Mouse (Mus musculus): ENCODE data around the gene Zkscan17.

The Zkscan17 gene

DNA sequence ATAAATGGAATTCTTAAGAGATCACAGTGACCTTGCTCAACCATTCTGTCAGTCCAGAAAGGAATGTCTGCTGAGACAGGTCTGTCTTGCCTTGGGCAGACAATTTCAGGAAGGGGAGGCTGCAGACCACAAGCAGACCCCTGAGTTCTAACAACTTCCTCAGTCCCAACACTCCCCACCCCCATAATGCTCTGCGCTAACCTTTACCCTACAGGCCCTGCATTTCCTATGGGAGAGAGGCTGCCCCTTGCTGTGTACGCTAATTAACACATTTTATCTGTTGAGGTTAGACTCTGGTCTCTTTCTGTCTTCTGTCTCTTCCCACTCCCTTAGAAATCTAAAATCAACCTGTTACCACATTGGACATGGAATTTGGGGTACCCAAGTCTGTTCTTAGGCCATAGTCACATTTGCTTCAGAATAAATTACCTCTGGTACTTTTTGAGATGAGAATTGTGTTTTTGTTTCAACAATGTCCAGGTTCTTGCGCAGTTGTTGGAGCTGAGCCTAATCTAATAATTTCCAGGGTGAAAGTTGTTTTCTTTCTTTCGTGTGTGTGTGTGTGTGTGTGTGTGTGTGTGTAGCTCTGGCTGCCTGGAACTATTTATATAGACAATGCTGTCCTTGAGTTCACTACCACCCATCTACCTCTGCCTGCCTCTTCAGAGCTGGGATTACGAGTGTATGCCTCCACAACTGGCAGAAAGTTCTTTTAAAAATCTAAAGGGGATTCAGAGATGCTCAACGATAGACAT lies 6.6 kb downstream of the Zkscan17 start:
- DNase-seq (ENCODE audit: low spot score in 2 of 2): no peak

DNA sequence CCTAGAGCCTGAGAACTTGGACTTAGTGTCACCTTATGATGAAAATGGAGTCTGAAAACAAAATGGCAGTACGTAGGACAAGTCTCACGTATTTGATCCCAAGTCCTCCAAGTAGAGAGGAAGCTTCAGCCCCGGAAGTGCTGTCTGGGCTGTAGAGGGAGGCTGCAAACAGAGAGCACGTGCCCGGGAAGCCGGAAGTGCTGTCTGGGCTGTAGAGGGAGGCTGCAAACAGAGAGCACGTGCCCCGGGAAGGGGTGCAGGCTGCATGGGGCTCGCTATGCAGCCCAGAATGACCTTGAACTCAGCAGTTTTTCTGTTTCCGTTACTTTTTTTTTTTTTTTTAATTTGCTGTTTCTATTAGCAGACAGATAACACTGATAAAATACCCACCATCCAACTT lies 8.3 kb downstream of the Zkscan17 start:
- no peak for DNase-seq (ENCODE audit: low spot score in 2 of 2)

- DNase-seq (ENCODE audit: low spot score in 2 of 2): no peak
Observed at GRCm38 (mm10) chr11:59517441-59517840, 9.1 kb downstream of the Zkscan17 start.

DNA sequence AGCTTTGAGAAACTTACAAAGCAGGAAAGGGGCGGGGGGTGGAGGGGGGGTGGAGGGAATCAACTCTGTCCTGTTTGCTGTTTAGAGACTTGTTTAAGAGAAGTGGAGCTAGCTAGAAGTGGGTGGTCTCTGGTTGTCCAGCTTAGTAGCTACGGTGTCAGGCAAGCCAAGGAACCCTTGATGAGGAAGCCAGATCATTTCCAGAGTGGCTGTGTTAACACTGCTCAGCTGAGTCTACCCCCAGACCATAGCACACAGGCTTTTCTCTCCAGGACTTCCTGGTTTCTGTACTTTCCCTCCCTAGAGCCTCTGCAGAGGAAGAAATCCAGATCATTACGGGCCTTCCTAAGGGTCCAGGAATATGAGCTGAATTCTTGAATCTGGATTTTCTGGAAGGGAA lies 11.8 kb downstream of the Zkscan17 start:
- no peak for DNase-seq (ENCODE audit: low spot score in 2 of 2)

DNA sequence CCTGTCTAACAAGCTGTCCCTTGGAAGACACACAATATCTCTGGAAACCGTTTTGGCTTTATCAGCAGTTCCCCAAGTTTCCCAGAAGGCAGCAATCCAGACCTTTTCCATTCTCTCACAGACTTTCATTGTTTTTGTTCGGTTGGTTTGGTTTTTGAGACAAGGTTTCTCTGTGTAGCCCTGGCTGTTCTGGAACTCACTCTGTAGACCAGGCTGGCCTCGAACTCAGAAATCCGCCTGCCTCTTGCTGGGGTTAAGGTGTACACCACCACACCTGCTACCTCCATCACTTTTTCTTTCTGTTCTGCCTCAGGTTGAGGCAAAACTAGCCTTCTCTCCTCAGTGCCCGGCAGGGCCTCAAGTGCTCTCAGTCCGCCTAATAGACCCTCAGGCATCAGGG lies 12.2 kb downstream of the Zkscan17 start:
- DNase-seq (ENCODE audit: low spot score in 2 of 2): no peak

- no peak for DNase-seq (ENCODE audit: low spot score in 2 of 2)
Observed at GRCm38 (mm10) chr11:59513556-59513955, 13.0 kb downstream of the Zkscan17 start.

DNA sequence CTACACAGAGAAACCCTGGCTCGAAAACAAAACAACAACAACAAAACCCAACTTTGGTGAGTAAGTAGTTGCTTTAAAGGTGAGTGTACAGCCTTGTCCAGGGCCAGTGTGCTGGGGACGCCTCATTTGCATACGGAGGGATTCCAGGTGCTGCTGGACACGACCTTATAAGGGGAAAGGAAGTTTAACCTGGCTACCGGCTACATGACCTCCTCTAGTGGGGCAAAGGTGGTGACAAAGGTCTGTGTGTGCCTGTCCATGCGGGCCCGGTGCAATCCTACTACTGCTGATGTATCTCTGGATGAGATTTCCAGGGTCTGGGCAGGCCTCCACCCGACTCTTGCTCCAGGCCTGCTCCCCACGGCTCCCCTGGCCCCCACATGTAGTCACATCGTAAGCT lies 13.8 kb downstream of the Zkscan17 start:
- no peak for DNase-seq (ENCODE audit: low spot score in 2 of 2)

- no peak for DNase-seq (ENCODE audit: low spot score in 2 of 2)
Observed at GRCm38 (mm10) chr11:59511558-59511957, 15.0 kb downstream of the Zkscan17 start.

DNA sequence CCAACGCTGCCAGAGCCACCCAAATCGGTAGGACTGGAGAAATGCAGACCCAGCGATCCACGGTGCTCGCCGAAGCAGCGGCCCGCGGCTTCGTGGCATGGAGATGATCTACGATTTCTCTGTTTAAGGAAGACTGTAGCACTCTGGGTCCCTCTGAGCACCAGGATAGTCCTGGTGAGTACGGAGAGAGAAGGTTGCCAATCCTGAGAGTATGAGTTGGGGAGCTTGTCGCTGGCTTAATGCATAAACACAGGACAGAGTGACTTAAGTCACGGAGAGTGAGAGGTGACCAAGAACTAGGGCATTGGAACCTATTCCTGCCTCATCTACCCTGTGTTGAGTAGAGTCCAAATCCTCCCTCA lies 19.9 kb downstream of the Zkscan17 start:
- DNase-seq (ENCODE audit: low spot score in 2 of 2): no peak

GRCm38 (mm10) chr11:59505839-59506712 lies 20.5 kb downstream of the Zkscan17 start:
- DNase-seq (ENCODE audit: low spot score in 2 of 2): peak; percentile 78 to 87

- peak; percentile 38 to 49 for DNase-seq (ENCODE audit: low spot score in 2 of 2)
Observed at GRCm38 (mm10) chr11:59505351-59505838, 21.2 kb downstream of the Zkscan17 start.

GRCm38 (mm10) chr11:59501978-59502700 lies 24.4 kb downstream of the Zkscan17 start:
- DNase-seq (ENCODE audit: low spot score in 2 of 2): no peak

DNA sequence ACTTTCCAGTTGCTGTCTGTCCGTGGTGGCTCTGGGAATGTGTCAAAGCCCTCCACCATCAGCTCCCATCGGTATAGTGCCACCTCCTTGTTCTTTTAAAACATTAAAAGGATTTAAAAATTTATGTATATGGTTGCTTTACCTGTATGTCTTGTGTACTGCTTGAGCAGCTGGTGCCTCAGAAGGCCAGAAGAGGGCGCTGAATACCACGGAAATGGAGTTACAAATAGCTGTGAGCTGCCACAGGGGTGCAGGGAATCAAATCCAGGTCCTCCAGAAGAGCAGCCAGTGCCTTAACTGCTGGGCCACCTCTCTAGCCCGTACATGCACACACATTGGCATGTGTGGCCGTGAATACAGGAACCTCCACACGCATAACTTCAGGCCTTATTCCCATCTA lies 28.8 kb downstream of the Zkscan17 start:
- DNase-seq (ENCODE audit: low spot score in 2 of 2): no peak

- DNase-seq (ENCODE audit: low spot score in 2 of 2): no peak
Observed at GRCm38 (mm10) chr11:59496672-59497310, 29.8 kb downstream of the Zkscan17 start.

DNA sequence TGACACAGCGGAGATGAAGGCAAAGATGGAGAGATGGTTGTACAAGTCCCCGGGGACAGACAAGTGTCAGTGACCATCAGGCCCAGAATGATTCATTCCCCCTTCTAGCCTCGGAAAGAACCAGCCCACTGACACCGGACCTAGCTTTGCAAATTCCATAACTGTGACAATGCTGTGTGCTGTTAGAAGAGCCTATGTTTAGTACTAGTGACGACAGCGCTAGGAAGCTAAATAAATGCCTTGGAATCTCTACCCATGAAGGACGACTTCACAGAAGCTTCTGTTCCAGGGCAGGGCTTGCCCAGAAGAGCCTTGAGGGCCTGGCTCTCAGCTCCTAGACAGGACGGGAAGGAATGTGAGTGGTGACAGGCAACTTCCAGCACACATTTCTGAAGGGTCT lies 40.3 kb downstream of the Zkscan17 start:
- DNase-seq (ENCODE audit: low spot score in 2 of 2): no peak

GRCm38 (mm10) chr11:59485641-59486040 lies 40.9 kb downstream of the Zkscan17 start:
- no peak for DNase-seq (ENCODE audit: low spot score in 2 of 2)

DNA sequence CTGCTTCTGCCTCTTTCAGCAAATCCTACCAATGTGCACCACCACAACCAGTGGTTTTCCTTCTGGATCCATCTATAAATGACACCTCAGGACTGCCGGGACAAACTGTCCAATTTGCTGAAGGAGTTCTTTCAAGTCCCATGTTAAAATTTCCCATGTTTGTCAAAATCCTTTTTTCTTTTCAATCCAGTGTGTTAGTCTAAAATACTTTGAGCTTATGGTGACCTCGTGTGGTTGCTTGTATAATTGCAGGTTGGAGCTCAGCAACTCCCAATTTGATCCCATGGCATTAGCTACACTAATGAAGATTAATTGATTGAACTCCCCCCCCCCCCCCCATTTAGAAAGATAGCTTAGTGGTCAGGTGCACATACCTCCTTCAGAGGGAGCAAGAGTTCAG lies 43.3 kb downstream of the Zkscan17 start:
- DNase-seq (ENCODE audit: low spot score in 2 of 2): peak in 1 of 2 experiments; percentile 26

DNA sequence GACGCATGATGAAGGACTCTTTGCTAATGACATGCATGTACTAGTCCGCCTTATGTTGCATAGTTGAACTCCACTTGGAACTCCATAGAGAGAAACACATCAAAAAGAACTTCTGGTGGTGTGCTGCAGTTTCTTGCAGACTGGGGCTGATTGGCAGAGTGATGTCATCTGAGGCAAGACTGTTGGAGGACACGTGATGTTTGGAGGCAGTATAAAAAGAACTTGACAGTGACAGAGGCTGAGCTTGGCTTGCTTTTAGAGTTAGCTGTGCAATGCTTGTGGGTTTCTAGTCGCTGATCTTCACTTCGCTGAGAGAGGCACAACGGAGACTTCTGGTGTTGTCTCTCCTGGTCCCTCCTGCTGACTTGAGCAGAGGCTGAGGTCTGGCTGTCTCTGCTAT lies 49.3 kb downstream of the Zkscan17 start:
- DNase-seq (ENCODE audit: low spot score in 2 of 2): no peak

- DNase-seq (ENCODE audit: low spot score in 2 of 2): peak; percentile 86 to 92
Observed at GRCm38 (mm10) chr11:59472326-59472677, 54.2 kb downstream of the Zkscan17 start, which contains the start of gene Zfp867. Gene Zfp867, minus strand, starts transcription at chr11:59472474.

DNA sequence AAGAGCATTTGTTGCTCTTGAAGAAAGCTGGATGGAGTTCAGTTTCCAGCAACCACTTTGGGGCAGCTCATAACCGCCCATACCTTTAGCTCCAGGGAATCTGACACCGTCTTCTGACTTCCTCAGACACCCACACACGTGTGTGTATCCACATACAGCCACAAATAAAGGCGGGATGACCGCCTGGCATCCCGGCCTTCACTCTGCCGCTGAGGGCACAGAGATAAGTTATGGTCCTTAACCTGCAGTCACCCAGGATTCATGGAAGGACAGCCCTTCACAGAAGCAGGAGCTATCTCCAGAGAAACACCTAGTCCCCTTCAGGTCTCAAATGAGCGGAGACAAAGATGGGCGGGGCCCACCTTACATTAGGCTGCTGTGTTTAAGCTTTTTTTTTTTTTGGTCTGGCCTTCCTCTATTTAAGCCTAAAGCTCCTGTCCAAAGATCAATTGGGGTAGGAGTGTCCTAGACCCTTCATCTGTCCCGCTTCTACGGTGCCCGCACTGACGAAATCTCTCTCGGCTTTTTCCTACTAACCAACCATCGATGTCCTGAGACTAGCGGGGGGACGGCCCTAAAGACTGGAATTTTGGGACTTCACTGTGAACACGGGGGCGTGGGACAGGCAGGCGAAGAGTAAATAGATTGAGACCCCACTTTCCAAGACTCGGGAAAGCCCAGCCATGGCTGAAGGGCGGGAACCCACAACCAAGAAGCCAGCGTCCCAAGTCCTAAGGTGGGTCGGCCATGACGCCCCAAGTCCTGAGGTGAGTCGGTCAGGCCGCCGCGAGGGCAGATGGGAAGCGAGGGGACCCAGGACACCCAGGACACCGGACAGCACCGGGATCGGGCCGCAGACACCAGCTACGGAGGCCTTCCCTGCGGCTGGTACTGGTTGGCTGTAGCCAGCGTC lies 54.9 kb downstream of the Zkscan17 start:
- peak in 1 of 2 experiments; percentile 8 for DNase-seq (ENCODE audit: low spot score in 2 of 2)

GRCm38 (mm10) chr11:59460459-59460858 lies 66.1 kb downstream of the Zkscan17 start:
- no peak for DNase-seq (ENCODE audit: low spot score in 2 of 2)
